Mouse (Mus musculus) kidney, embryonic 14.5 days (tissue): ENCODE measurements around the gene Vmn1r104. TPM values are rescaled to one million over a fixed set of nuclear protein-coding genes. Genes with fewer than 3 reads are reported as not detected.
"Not testable (repeated sequence)": the region's sequence is repeated elsewhere in the genome, so short reads cannot be mapped to it uniquely, and the experiment has no call there.

ENCODE experiments used
- ATAC-seq: fragments of 200-750 bp; cut with Nextera tagmentation; 2 replicates; pipeline ENCODE4 v1.8.0; 2017; ENCODE audit warnings: moderate number of reproducible peaks, mild to moderate bottlenecking, moderate TSS enrichment, moderate library complexity; ENCODE audit not compliant: low FRiP score, low TSS enrichment
- H3K27ac ChIP-seq: fragments of 300-500 bp; sonication (generic); 2 replicates; pipeline ENCODE4 v1.5.1; 2014; ENCODE audit warnings: low read depth, mild to moderate bottlenecking, low read length, moderate library complexity, mixed read lengths
- H3K27me3 ChIP-seq: fragments of 300-500 bp; sonication (generic); 2 replicates; pipeline ENCODE4 v1.6.1; 2014; ENCODE audit warnings: mild to moderate bottlenecking, low read length; ENCODE audit not compliant: control insufficient read depth, insufficient read depth
- H3K36me3 ChIP-seq: fragments of 300-500 bp; sonication (generic); 2 replicates; pipeline ENCODE4 v1.6.1; 2014; ENCODE audit warnings: low read length, mixed read lengths; ENCODE audit not compliant: control insufficient read depth, insufficient read depth
- H3K4me1 ChIP-seq: fragments of 300-500 bp; sonication (generic); 2 replicates; pipeline ENCODE4 v1.6.1; 2014; ENCODE audit warnings: low read length, mixed read lengths; ENCODE audit not compliant: control insufficient read depth, insufficient read depth
- H3K4me2 ChIP-seq: fragments of 300-500 bp; sonication (generic); replicated peaks from 2 replicates; pipeline ENCODE4 v1.6.1; 2014; ENCODE audit warnings: low read depth, mild to moderate bottlenecking, low read length
- H3K4me3 ChIP-seq: fragments of 300-500 bp; sonication (generic); 2 replicates; pipeline ENCODE4 v1.5.1; 2014; ENCODE audit warnings: mild to moderate bottlenecking, low read length
- H3K9ac ChIP-seq: fragments of 300-500 bp; sonication (generic); 2 replicates; pipeline ENCODE4 v1.6.1; 2014; ENCODE audit warnings: low read depth, mild to moderate bottlenecking, low read length, moderate library complexity
- H3K9me3 ChIP-seq: fragments of 300-500 bp; sonication (generic); 2 replicates; pipeline ENCODE4 v1.6.1; 2016; ENCODE audit warnings: low read length; ENCODE audit not compliant: control insufficient read depth
- WGBS: fragments of 180-500 bp; shearing (Covaris S2); extraction: QIAGEN DNeasy Blood & Tissue Kit; methylation state at CpG from one replicate; pipeline ENCODE4 v1.1.7; 2014; 5-methylcytosine and 5-hydroxymethylcytosine counted together
- polyA plus RNA-seq: library from polyadenylated mRNA; unstranded; fragments of >200 nt; fragmentation: Nextera tagmentation; extraction: Ambion mirVana; gene quantifications from 2 replicates; pipeline ENCODE4 v1.2.1, GENCODE M21; 2014

Vmn1r104 gene
- polyA plus RNA-seq, result not detected in 2 replicates

- H3K4me2 ChIP-seq, H3K4me1 ChIP-seq, H3K4me3 ChIP-seq, ATAC-seq, H3K36me3 ChIP-seq, H3K9ac ChIP-seq, H3K9me3 ChIP-seq, H3K27ac ChIP-seq, H3K27me3 ChIP-seq: not testable (repeated sequence)
- no CpG with 5 or more reads among the region's 3 CpGs for WGBS
Observed at GRCm38 (mm10) chr7:20533537-20533936, at the start of gene Vmn1r104. Gene Vmn1r104, plus strand, starts transcription at chr7:20533837.

- not testable (repeated sequence) for H3K4me2 ChIP-seq, H3K4me1 ChIP-seq, ATAC-seq, H3K27ac ChIP-seq, H3K4me3 ChIP-seq, H3K27me3 ChIP-seq, H3K9me3 ChIP-seq, H3K36me3 ChIP-seq, H3K9ac ChIP-seq
- no CpG with 5 or more reads among the region's 3 CpGs for WGBS
Observed at GRCm38 (mm10) chr7:20510434-20510833, 23.2 kb upstream of the Vmn1r104 start, which contains the start of gene Vmn1r103. Gene Vmn1r103, minus strand, starts transcription at chr7:20510534.

GRCm38 (mm10) chr7:20545657-20546056 is 12.0 kb downstream of the Vmn1r104 start, which contains the start of gene Gm5726:
Gene Gm5726, minus strand, starts transcription at chr7:20545757.
- not testable (repeated sequence) for H3K9ac ChIP-seq, H3K27me3 ChIP-seq, H3K36me3 ChIP-seq, H3K4me2 ChIP-seq, H3K4me3 ChIP-seq, ATAC-seq, H3K4me1 ChIP-seq, H3K9me3 ChIP-seq, H3K27ac ChIP-seq
- no CpG with 5 or more reads among the region's 1 CpGs for WGBS

- not testable (repeated sequence) for H3K4me1 ChIP-seq, H3K36me3 ChIP-seq, ATAC-seq, H3K27me3 ChIP-seq, H3K4me2 ChIP-seq, H3K9me3 ChIP-seq, H3K27ac ChIP-seq, H3K9ac ChIP-seq, H3K4me3 ChIP-seq
- WGBS, result no CpG with 5 or more reads among the region's 3 CpGs
Observed at GRCm38 (mm10) chr7:20576141-20576540, 42.5 kb downstream of the Vmn1r104 start, which contains the start of gene Gm4141. Gene Gm4141, minus strand, starts transcription at chr7:20576241.

Other genes starting within 250 kb of the Vmn1r104 start
- not detected in 2 replicates for gene Gm4133, start 199.8 kb upstream of the Vmn1r104 start, polyA plus RNA-seq
- not detected in 2 replicates for gene Gm5728, start 158.4 kb upstream of the Vmn1r104 start, polyA plus RNA-seq
- gene Vmn1r100, start 115.9 kb upstream of the Vmn1r104 start, polyA plus RNA-seq, result not detected in 2 replicates
- gene Vmn1r101, start 91.2 kb upstream of the Vmn1r104 start, polyA plus RNA-seq, result not detected in 2 replicates
- gene Gm10670, start 58.9 kb upstream of the Vmn1r104 start, polyA plus RNA-seq, result not detected in 2 replicates
- not detected in 2 replicates for gene Vmn1r103, start 23.3 kb upstream of the Vmn1r104 start, polyA plus RNA-seq
- not detected in 2 replicates for gene Gm5726, start 11.9 kb downstream of the Vmn1r104 start, polyA plus RNA-seq
- not detected in 2 replicates for gene Gm4141, start 42.4 kb downstream of the Vmn1r104 start, polyA plus RNA-seq
- not detected in 2 replicates for gene Gm4513, start 65.2 kb downstream of the Vmn1r104 start, polyA plus RNA-seq
- gene Vmn1r107, start 135.1 kb downstream of the Vmn1r104 start, polyA plus RNA-seq, result not detected in 2 replicates
- not detected in 2 replicates for gene Vmn1r111, start 169.4 kb downstream of the Vmn1r104 start, polyA plus RNA-seq
- not detected in 2 replicates for gene Gm10668, start 196.8 kb downstream of the Vmn1r104 start, polyA plus RNA-seq
- gene Vmn1r112, start 237.3 kb downstream of the Vmn1r104 start, polyA plus RNA-seq, result not detected in 2 replicates